Mouse (Mus musculus) lung, postnatal 0 days (tissue): ENCODE data around the gene Hoxb2.

Experiments
- CTCF ChIP-seq: IDR thresholded peaks from 2 replicates; pipeline ENCODE4 v1.5.1; 2016; ENCODE audit warnings: antibody characterized with exemption, mild to moderate bottlenecking
- EP300 ChIP-seq: IDR thresholded peaks from 2 replicates; pipeline ENCODE4 v1.6.1; 2016; ENCODE audit warnings: antibody characterized with exemption, mild to moderate bottlenecking, control low read depth

GRCm38 (mm10) chr11:96320688-96321087 is 29.6 kb upstream of the Hoxb2 start:
- no peak for TF ChIP-seq CTCF
- no peak for TF ChIP-seq EP300
